Mouse (Mus musculus) forebrain, embryonic 12.5 days (tissue): Measurements from ENCODE around the gene Bbs7. TPM values are rescaled to one million over a fixed set of nuclear protein-coding genes. Genes with fewer than 3 reads are reported as not detected.

Experiments used
- ATAC-seq: fragments of 200-750 bp; cut with Nextera tagmentation; 2 replicates; pipeline ENCODE4 v1.8.0; 2017; ENCODE audit warnings: moderate TSS enrichment; ENCODE audit not compliant: low FRiP score
- H3K27ac ChIP-seq: fragments of 300-500 bp; sonication (generic); 2 replicates; pipeline ENCODE4 v1.5.1; 2016; ENCODE audit warnings: mild to moderate bottlenecking
- H3K27me3 ChIP-seq: fragments of 300-500 bp; sonication (generic); 2 replicates; pipeline ENCODE4 v1.6.1; 2016; ENCODE audit warnings: mild to moderate bottlenecking
- H3K36me3 ChIP-seq: fragments of 300-500 bp; sonication (generic); replicated peaks from 2 replicates; pipeline ENCODE4 v1.6.1; 2016; ENCODE audit warnings: mild to moderate bottlenecking
- H3K4me1 ChIP-seq: fragments of 300-500 bp; sonication (generic); 2 replicates; pipeline ENCODE4 v1.6.1; 2016
- H3K4me2 ChIP-seq: fragments of 300-500 bp; sonication (generic); 2 replicates; pipeline ENCODE4 v1.6.1; 2016; ENCODE audit warnings: mild to moderate bottlenecking, moderate library complexity
- H3K4me3 ChIP-seq: fragments of 300-500 bp; sonication (generic); replicated peaks from 2 replicates; pipeline ENCODE4 v1.5.1; 2016; ENCODE audit warnings: mild to moderate bottlenecking
- H3K9ac ChIP-seq: fragments of 300-500 bp; sonication (generic); 2 replicates; pipeline ENCODE4 v1.6.1; 2016; ENCODE audit warnings: mild to moderate bottlenecking
- H3K9me3 ChIP-seq: fragments of 300-500 bp; sonication (generic); 2 replicates; pipeline ENCODE4 v1.6.1; 2016
- WGBS: fragments of 180-500 bp; shearing (Covaris S2); methylation state at CpG from one replicate; pipeline ENCODE4 v1.1.7; 2016; 5-methylcytosine and 5-hydroxymethylcytosine counted together
- polyA plus RNA-seq: library from polyadenylated mRNA; unstranded; fragments of >200 nt; fragmentation: Nextera tagmentation; extraction: Ambion mirVana; gene quantifications from 2 replicates; pipeline ENCODE4 v1.2.1, GENCODE M21; 2016

Bbs7 gene
- polyA plus RNA-seq, 1 experiment from 2014 or later: 20.9 TPM

GRCm38 (mm10) chr3:36541399-36541798 lies 71.9 kb downstream of the Bbs7 start:
- Histone ChIP-seq H3K4me2 (no peak overlapping the region), H3K4me3 (no peak overlapping the region), H3K27ac (no peak overlapping the region), H3K9me3 (no peaks in the 10 kb centered on the region), H3K36me3 (no peaks in the 10 kb centered on the region), H3K27me3 (no peaks in the 10 kb centered on the region), H3K9ac (no peak overlapping the region), H3K4me1 (no peaks in the 10 kb centered on the region)
- WGBS: 95% methylated on average over 2 of the region's 2 CpGs
- ATAC-seq: no peak

- Histone ChIP-seq H3K4me1 (no peaks in the 10 kb centered on the region), H3K27ac (no peak overlapping the region), H3K27me3 (no peaks in the 10 kb centered on the region), H3K4me2 (no peak overlapping the region), H3K36me3 (no peaks in the 10 kb centered on the region), H3K9me3 (no peaks in the 10 kb centered on the region), H3K9ac (no peak overlapping the region), H3K4me3 (no peak overlapping the region)
- WGBS: 75% methylated on average over 2 of the region's 2 CpGs
- no peak for ATAC-seq
Measured at GRCm38 (mm10) chr3:36540756-36541155, 72.5 kb downstream of the Bbs7 start.

- WGBS: 87% methylated on average over 4 of the region's 4 CpGs
- Histone ChIP-seq H3K4me3 (no peak overlapping the region), H3K4me2 (no peak overlapping the region)
Measured at GRCm38 (mm10) chr3:36537701-36538470, 75.4 kb downstream of the Bbs7 start.

GRCm38 (mm10) chr3:36536041-36536440 lies 77.2 kb downstream of the Bbs7 start:
- H3K27me3 ChIP-seq: peaks cover 21% of the 10 kb centered on the region; the same call in 1 of the 2 replicates
- H3K27ac ChIP-seq: no peak overlapping the region
- H3K4me2 ChIP-seq: no peak overlapping the region
- H3K4me1 ChIP-seq: peaks cover 10% of the 10 kb centered on the region; the same call in 1 of the 2 replicates
- H3K9me3 ChIP-seq: no peaks in the 10 kb centered on the region
- H3K36me3 ChIP-seq: no peaks in the 10 kb centered on the region
- ATAC-seq: no peak
- WGBS: 94% methylated on average over 12 of the region's 12 CpGs
- H3K9ac ChIP-seq: no peak overlapping the region
- no peak overlapping the region for H3K4me3 ChIP-seq

More at GRCm38 (mm10) chr3:36537701-36538470, 75.4 kb downstream of the Bbs7 start:
- no peak for ATAC-seq
- H3K27me3 ChIP-seq: peaks cover 6% of the 10 kb centered on the region; the same call in 1 of the 2 replicates
- no peak overlapping the region for H3K9ac ChIP-seq
- no peaks in the 10 kb centered on the region for H3K9me3 ChIP-seq
- H3K27ac ChIP-seq: no peak overlapping the region
- H3K36me3 ChIP-seq: no peaks in the 10 kb centered on the region
- H3K4me1 ChIP-seq: 0 out of 2 replicates have a peak, but pooled peaks cover 3% of the 10 kb centered on the region

- Histone ChIP-seq H3K4me3 (no peak overlapping the region), H3K4me2 (no peak overlapping the region), H3K27ac (no peak overlapping the region), H3K36me3 (no peaks in the 10 kb centered on the region), H3K27me3 (peaks cover 25% of the 10 kb centered on the region; the same call in 1 of the 2 replicates), H3K4me1 (peaks cover 10% of the 10 kb centered on the region; the same call in 1 of the 2 replicates), H3K9me3 (no peaks in the 10 kb centered on the region), H3K9ac (no peak overlapping the region)
- 0% methylated on average over 1 of the region's 1 CpGs for WGBS
- no peak for ATAC-seq
Measured at GRCm38 (mm10) chr3:36533201-36533672, 80.0 kb downstream of the Bbs7 start.

- no peak overlapping the region for H3K27ac ChIP-seq
- 32% methylated on average over 7 of the region's 7 CpGs for WGBS
- H3K9ac ChIP-seq: no peak overlapping the region
- H3K4me3 ChIP-seq: no peak overlapping the region
- H3K36me3 ChIP-seq: no peaks in the 10 kb centered on the region
- no peak overlapping the region for H3K4me2 ChIP-seq
- peaks cover 25% of the 10 kb centered on the region; the same call in 1 of the 2 replicates for H3K27me3 ChIP-seq
- peaks cover 10% of the 10 kb centered on the region; the same call in 1 of the 2 replicates for H3K4me1 ChIP-seq
- no peaks in the 10 kb centered on the region for H3K9me3 ChIP-seq
- no peak for ATAC-seq
Measured at GRCm38 (mm10) chr3:36532738-36533137, 80.5 kb downstream of the Bbs7 start.

GRCm38 (mm10) chr3:36531979-36532542 lies 81.2 kb downstream of the Bbs7 start:
- no peaks in the 10 kb centered on the region for H3K36me3 ChIP-seq
- ATAC-seq: no peak
- peak overlapping the region; percentile 33; the same call in 1 of the 2 replicates for H3K9ac ChIP-seq
- H3K4me1 ChIP-seq: peaks cover 10% of the 10 kb centered on the region; the same call in 1 of the 2 replicates
- H3K4me2 ChIP-seq: peak overlapping the region; percentile 40
- no peak overlapping the region for H3K27ac ChIP-seq
- H3K9me3 ChIP-seq: no peaks in the 10 kb centered on the region
- peaks cover 25% of the 10 kb centered on the region; the same call in 1 of the 2 replicates for H3K27me3 ChIP-seq
- peak overlapping the region; percentile 15 for H3K4me3 ChIP-seq
- WGBS: 20% methylated on average over 18 of the region's 18 CpGs

- H3K27me3 ChIP-seq: peaks cover 25% of the 10 kb centered on the region; the same call in 1 of the 2 replicates
- WGBS: 42% methylated on average over 2 of the region's 2 CpGs
Measured at GRCm38 (mm10) chr3:36531242-36531641, 82.0 kb downstream of the Bbs7 start.

GRCm38 (mm10) chr3:36530781-36531180 lies 82.5 kb downstream of the Bbs7 start:
- Histone ChIP-seq H3K27me3 (peaks cover 25% of the 10 kb centered on the region; the same call in 1 of the 2 replicates), H3K4me3 (no peak overlapping the region), H3K4me2 (no peak overlapping the region), H3K9ac (no peak overlapping the region), H3K4me1 (peaks cover 10% of the 10 kb centered on the region; the same call in 1 of the 2 replicates), H3K36me3 (no peaks in the 10 kb centered on the region), H3K9me3 (no peaks in the 10 kb centered on the region), H3K27ac (no peak overlapping the region)
- no peak for ATAC-seq
- WGBS: 80% methylated on average over 5 of the region's 5 CpGs

More at GRCm38 (mm10) chr3:36531242-36531641, 82.0 kb downstream of the Bbs7 start:
- ATAC-seq: no peak
- H3K4me1 ChIP-seq: peaks cover 10% of the 10 kb centered on the region; the same call in 1 of the 2 replicates
- H3K4me2 ChIP-seq: no peak overlapping the region
- H3K9ac ChIP-seq: no peak overlapping the region
- no peaks in the 10 kb centered on the region for H3K36me3 ChIP-seq
- no peak overlapping the region for H3K27ac ChIP-seq
- H3K9me3 ChIP-seq: no peaks in the 10 kb centered on the region
- no peak overlapping the region for H3K4me3 ChIP-seq

- 88% methylated on average over 6 of the region's 6 CpGs for WGBS
- H3K36me3 ChIP-seq: no peaks in the 10 kb centered on the region
- H3K9me3 ChIP-seq: no peaks in the 10 kb centered on the region
- no peak overlapping the region for H3K4me2 ChIP-seq
- H3K27ac ChIP-seq: no peak overlapping the region
- H3K27me3 ChIP-seq: peaks cover 25% of the 10 kb centered on the region; the same call in 1 of the 2 replicates
- peaks cover 10% of the 10 kb centered on the region; the same call in 1 of the 2 replicates for H3K4me1 ChIP-seq
- no peak overlapping the region for H3K4me3 ChIP-seq
- H3K9ac ChIP-seq: no peak overlapping the region
- ATAC-seq: no peak
Measured at GRCm38 (mm10) chr3:36530345-36530744, 82.9 kb downstream of the Bbs7 start.

- Histone ChIP-seq H3K4me1 (peaks cover 13% of the 10 kb centered on the region), H3K27ac (no peak overlapping the region), H3K4me3 (no peak overlapping the region), H3K9ac (no peak overlapping the region), H3K36me3 (no peaks in the 10 kb centered on the region), H3K27me3 (peaks cover 36% of the 10 kb centered on the region), H3K9me3 (no peaks in the 10 kb centered on the region), H3K4me2 (no peak overlapping the region)
- no peak for ATAC-seq
- WGBS: 87% methylated on average over 3 of the region's 3 CpGs
Measured at GRCm38 (mm10) chr3:36524466-36524865, 88.8 kb downstream of the Bbs7 start.
